Mouse (Mus musculus) spleen, postnatal 36 days (tissue): ENCODE measurements around the gene Ddx54.

Experiments
- DNase-seq, 2 experiments: peaks; one replicate each; pipeline ENCODE4 v3.0.0; 2022; ENCODE audit warnings: low spot score in 2 of 2, mixed read lengths in 1 of 2

Ddx54 gene

DNA sequence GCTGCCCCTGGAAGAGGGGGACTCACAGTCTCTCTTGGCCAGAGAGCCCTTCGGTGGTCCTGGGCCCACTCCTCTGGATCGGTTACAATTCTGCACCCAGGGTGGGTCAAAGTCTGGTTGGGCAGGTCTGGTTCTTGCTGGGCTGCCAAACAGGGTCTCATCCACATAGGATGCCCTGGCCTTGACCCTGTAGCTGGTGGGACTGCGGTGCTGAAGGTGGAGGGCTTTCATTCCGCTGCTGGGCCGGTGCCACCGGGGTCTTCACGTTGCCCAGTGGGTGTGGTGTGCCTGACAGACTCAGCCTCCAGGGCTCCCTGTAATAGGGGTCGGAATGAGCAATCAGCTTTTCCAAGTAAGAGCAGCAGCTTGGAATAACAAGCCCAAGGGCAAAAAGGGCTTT lies 1.1 kb upstream of the Ddx54 start:
- DNase-seq = no peak

DNA sequence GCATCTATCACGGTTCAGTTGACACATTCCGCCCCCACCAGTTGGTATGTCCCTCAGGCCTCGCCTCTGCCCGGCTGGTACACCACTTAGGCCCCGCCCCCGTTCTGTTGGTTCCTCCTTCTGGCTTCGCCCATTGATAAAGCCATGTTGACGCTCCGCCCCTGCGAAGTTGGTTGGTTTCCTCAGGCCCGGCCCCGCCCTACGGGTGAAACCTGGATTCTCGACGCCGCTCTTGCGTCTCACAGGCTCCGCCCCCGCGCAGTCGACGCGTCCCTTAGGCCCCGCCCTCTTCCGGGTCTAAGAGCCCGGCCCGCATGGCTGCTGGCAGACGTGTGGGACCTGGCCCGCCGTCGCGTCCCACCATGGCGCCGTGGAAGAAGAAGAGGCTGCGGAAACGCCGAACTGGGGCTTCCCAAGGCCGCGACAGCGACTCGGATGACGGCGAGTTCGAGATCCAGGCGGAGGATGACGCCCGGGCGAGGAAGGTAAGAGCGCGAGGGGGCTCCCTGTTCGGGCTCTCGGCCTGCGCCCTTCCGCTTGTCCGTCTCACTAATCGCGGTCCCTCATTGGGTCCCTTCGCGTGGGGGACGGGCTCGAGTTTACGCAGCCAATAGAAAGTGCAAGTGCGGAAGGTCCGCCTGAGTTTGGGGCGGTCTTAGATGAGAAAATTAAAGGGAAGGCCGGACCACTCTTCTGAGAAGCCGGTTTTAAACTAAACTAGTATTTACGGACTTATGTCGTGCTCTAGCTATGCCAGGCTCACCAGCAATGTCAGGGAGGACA lies 474 bp downstream of the Ddx54 start:
- peak; percentile 100 for DNase-seq

DNA sequence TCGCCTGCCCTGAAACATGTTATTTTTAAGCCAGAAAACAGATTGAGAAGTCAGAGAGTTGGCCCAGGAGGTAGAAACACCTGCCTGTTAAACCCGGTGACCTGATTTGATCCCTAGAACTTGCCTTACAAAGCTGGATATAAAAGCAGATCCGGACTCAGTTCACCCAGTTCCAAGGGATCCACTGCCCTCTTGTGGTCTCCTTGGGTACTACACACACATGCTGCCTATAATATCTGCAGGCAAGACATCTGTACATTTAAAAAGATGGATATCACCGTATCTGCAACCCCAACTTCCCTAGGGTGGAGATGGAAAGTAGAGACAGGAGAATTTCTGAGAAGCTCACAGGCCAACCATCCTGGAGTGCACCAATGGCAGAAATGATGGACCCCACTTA lies 3.4 kb downstream of the Ddx54 start:
- no peak for DNase-seq

DNA sequence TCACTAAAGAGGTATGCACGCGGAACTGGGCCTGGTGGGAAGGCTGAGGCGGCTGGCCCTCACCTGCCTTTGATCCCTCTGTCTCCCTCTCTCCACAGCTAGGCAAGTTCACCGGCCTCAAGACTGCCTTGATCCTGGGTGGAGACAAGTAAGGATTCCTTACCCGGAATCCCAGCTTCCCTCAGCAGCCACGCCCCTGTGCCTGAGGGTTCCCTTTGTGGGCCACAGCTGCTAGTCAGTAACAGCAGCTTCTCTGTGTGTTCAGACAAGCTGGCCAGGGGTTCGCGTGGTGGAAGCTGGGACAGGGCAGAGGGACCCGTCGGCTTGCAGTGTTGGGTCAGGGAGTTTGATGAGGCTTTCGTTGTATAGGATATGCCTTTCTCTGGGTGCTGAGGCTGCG lies 6.2 kb downstream of the Ddx54 start:
- no peak for DNase-seq

DNA sequence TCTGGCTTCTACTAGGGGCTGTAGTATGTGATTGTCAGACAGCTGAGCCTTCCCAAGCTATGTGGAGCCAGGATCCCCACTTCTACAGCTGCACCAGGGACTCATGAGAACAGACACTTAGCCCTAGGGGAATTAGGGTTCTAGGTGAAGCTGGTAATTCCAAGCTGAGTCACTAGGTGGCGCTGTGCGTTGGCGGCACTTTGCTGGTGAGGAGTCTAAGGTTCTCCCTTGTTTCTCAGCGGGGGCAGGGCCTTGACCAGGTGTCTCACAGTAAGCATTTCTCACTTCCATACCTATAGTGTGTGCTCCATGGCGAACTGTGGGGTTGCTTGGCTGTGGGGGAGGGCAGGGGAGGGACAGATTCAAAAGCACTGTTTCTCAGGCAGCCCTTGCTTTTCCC lies 6.7 kb downstream of the Ddx54 start:
- DNase-seq = peak; percentile 69 to 73

DNA sequence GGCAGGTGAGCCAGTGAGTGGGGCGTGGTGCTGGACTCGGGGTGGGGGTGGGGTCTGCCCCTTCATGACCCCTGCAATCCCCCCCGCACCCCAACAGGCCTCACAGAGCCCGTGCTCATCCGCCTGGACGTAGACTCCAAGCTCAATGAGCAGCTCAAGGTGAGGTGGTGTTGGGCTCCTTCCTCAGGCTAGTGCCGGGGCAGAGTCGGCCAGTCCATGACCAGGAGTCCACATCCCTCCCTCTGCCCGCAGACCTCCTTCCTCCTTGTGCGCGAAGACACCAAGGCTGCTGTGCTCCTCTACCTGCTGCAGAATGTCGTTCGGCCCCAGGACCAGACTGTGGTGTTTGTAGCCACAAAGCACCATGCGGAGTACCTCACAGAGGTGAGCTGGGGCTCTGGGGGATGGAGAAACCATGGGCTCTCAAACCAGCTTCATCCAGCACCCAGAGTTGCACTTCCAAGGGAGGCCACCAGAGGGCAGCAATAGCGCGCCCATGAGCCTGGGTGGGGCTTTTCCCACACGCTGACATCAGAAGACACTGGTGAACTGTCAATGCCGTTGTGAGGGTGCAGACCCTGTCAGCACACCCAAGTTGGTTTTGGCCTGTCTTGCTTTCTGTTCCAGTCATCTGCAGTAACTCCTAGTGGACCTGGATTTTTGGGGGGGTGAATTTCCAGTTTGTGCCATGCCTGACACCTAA lies 8.0 kb downstream of the Ddx54 start:
- DNase-seq = peak; percentile 84 to 85

DNA sequence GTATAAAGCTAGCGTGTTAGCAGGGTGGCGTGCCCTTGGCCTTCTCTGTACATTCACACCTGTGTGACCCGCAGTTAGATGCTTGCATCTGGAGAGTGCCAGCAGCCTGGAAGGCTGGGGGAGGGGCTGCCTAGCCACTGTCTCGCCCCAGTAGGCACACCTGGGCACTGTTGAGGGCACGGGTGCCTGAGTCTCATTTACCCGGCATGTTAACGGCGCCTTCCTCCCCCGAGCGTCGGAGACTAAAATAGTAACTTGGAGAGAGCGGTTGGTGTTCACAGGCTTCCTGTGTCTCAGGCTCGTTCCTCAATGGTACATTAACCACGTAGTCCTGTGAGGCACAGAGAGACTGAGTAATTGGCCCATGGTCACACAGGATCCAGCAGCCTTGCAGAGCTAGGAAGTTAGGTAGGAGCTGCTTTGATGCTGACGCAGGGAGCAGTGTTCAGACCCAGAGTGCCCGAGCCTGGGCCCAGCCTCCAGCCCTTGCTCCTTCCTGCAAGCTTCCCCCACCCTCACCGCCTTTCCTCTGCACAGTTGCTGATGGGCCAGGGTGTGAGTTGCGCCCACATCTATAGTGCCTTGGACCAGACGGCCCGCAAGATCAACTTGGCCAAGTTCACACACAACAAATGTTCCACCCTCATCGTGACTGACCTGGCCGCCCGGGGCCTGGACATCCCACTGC lies 8.7 kb downstream of the Ddx54 start:
- peak; percentile 85 to 86 for DNase-seq

DNA sequence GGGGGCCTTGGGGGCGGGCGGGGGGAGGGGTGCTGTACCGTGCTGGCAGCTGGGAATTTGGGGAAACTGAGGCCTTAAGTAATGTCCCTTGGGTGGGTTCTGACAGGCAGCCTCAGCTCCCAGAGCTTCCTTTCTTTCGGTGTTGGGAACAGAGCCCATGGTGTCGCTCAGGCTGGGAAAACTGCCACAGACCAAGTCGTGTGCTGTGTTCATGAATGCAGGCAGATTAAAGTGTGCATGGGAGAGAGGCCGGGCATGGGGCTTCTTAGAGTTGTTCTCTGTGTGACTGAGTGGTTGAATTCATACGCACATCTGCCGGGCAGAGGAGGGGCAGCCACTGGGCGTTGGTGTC lies 9.3 kb downstream of the Ddx54 start:
- DNase-seq = no peak

DNA sequence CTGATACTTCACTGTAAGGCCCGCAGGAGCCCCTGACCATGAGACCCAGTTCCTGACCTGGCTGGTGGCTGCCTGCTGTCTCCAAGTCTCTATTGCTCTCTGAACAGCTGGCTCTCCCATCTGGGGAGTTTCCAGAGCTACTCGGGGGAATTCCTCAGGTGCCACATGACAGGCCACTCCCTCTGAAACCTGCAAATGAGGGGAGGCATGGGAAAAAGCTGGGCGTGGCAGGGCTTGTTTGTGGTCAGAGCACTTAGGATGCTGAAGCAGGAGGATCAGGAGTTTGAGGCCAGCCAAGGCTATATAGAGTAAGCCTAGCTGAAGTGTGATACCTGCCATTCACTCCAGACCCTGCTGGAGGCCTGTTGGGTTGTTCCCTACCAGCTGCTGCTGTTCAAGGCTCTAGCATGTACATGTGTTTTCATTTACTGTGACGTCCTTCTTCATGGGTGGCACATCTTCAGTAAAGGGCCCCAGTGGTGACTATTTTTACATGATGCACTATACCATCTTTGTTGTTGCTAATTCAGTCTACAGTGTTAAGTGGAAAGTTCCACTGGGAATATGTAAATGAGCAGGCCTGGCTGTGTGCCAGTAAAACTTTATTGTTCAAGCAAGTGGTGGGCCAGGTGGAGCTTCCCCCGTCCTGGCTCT lies 9.8 kb downstream of the Ddx54 start:
- peak; percentile 63 to 69 for DNase-seq

DNA sequence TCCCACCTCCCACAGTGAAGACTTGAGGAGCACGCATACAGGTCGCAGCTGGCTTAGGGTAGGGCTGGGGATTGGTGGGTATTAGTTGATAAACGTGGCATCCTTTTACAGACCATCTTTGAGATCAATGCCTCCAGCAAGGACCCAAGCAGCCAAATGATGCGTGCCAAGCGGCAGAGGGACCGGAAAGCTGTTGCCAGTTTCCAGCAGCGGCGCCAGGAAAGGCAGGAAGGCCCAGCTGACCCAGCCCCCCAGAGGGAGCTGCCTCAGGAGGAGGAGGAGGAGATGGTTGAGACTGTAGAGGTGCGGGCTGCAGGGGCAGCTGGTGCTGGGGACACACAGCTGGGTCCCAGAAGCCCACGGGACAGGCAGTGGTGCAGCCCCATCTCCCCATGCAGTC lies 11.9 kb downstream of the Ddx54 start:
- no peak for DNase-seq

DNA sequence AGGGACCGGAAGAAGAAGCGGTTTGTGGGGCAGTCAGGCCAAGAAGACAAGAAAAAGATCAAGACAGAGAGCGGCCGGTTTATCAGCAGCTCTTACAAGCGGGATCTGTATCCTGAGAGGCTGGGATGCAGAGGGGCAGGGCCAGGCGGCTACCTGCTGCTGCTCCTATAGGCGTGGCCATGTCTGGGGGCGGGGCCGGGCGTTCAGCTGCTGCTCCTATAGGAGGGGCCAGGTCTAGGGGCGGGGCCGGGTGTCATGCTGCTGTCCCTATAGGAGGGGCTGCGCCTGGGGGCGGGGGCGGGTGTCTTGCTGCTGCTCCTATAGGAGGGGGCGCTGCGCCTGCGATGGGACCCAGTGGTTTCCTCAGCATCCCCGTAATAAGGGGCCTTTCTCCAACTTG lies 13.9 kb downstream of the Ddx54 start:
- DNase-seq = no peak

DNA sequence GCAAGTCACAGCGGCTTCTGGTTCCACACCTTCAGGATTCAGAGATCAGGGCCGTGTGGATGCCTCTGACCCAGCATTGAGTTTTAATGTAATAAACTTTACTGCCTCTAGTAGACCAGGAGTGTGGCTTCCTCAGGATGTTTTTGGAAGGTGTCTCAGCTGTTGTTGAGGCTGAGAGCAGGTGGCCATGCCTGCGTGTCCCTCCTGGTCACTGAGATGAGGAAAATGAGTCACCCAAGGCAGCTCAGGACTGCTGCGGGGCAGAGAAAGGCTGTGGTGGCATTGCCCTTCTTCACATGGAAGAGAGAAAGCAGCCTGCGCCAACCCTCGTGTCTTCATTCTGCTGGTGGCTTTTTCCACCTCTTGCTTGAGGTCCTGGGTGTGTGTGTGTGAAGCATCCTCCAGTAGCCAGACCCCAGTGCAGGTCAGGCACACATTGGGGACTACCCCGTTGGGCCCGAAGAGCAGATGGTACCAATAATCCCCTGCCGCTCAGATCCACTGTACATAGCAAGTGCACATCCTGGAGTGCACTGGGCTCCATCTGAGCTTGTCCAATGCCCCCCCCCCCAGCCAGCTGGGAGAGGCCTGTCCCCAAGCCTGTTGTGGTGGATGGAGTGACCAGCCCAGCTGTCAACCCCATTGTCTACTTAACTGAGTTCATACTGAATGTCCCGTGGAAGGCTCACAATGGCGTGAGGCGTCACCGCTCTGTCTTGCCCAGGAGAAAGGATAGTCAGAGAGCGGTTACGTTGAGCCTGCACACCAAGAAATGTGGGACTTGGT lies 15.2 kb downstream of the Ddx54 start:
- no peak for DNase-seq

DNA sequence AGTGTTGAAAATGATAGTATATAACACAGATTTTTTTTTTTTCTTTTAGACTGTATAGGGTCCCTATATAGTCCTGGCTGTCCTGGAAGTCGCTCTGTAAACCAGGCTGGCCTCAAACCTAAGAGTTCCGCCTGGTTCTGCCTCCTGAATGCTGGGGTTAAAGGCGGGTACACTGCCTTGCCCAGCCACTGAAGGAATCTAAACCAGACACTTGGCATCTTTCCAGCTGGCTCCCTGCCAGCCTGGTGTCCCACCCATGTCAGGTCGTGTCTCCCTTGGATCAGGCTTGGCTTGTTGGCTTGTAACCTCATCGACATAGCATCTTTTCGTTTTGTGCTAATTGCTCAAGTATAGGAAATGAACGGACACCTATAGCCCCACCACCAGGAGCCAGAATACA lies 16.1 kb downstream of the Ddx54 start:
- DNase-seq = no peak

DNA sequence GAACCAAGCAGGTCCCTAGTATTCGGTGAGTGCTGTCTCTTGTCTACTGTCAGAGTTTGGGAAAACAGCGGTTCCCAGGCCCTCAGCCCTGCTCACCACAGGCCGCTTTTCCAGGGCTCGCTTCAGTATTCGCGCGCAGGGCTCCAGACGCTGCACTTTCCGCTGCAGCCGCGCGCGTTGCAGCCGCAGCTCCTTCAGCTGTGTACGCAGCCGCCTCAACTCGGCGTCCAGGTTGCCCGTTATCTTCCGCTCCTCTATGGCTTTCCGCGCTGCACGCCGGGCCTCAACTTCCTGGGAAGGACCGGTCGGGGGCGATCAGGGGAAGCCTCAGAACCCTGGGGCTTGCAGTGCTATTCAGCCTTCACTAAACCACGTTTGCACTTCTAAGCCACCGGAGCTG lies 18.6 kb downstream of the Ddx54 start:
- DNase-seq = peak in 1 of 2 experiments; percentile 1

DNA sequence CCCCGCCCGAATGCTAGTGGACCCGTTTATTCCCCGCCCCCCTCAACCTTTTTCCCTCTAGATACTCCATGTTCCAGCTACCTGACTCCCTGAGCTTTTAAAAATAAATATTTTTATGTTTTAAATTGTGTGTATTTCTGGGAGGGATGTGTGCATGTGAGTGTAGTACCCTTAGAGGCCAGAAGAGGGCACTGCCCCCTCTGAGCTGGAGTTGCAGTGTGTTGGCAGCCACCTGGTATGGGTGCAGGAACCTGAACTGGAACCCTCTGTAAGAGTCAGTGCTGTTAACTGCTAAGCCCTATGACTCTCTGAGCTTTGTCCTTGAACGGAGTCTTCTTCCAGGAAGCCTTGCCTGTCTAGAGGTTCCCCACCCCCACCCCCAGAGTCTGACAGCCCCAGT lies 19.4 kb downstream of the Ddx54 start:
- DNase-seq = no peak

DNA sequence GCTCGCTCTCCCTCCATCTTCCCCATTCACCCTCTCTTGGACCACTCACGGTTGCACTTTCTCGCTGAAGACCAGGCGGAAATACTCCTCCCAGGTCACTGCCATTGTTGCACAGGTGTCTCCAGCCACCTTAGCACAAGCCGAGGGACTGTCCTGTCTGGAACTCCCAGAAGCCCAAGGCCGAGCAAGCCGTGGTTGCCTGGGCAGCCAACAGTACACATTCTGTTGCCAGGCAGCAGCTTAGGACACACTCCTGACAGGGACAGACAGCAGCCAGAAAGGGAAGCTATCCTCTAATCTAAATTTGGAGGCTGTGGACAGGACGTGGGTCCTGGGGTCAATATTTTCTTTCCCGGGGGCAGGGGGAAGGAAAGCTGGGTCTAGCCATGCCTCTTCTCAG lies 21.6 kb downstream of the Ddx54 start, which contains the start of gene Cfap73:
TSS of gene Cfap73 (minus strand) at position 105 of the 400 bp plus-strand sequence.
- DNase-seq = no peak

DNA sequence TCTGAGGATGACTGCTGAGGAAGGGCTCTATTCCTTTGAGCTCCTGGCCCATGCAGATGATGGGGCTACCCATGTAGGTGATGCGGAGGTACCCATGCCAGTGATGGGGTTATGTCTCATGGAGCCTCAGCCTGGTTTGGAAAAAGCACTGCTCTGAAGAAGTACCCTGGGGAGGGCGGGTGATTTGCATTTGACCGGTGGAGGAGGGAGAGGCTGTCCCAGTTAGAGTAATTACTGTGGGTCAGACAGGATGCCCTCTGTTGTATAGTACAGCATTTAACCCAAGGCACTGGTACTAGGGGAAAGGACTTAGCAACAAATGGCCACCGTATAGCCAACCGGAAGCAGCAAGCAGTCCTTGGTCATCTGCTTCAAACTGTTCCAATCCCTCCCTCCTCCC lies 22.3 kb downstream of the Ddx54 start:
- peak in 1 of 2 experiments; percentile 46 for DNase-seq

DNA sequence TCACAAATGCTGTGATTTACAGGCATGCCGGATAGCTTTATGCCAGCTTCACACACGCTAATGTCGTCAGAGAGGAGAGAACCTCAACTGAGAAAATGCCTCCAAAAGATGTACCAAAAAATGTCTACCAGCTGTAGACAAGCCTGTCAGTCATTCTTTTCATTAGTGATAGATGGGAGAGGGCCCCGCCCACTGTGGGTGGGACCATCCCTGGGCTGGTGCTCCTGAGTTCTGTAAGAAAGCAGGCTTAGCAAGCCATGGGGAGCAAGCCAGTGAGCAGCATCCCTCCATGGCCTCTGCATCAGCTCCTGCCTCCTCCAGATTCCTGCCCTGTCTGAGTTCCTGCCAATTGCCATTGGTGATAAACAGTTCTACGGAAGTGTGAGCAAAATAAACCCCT lies 23.1 kb downstream of the Ddx54 start:
- DNase-seq = no peak

DNA sequence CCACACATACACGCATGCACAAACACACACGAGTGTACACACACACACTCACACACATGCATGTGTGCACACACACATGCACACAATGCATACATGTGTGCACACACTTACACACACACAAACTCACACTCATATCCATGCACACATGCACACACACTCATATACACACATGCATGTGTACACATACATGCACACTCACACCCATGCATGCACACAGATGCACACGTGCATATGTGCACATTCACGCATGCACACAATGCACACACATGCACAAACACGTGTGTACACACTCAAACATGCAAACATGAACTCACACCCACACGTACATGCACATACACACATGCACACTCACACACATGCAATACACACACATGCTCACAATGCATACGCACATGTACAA lies 27.6 kb downstream of the Ddx54 start:
- DNase-seq = no peak

DNA sequence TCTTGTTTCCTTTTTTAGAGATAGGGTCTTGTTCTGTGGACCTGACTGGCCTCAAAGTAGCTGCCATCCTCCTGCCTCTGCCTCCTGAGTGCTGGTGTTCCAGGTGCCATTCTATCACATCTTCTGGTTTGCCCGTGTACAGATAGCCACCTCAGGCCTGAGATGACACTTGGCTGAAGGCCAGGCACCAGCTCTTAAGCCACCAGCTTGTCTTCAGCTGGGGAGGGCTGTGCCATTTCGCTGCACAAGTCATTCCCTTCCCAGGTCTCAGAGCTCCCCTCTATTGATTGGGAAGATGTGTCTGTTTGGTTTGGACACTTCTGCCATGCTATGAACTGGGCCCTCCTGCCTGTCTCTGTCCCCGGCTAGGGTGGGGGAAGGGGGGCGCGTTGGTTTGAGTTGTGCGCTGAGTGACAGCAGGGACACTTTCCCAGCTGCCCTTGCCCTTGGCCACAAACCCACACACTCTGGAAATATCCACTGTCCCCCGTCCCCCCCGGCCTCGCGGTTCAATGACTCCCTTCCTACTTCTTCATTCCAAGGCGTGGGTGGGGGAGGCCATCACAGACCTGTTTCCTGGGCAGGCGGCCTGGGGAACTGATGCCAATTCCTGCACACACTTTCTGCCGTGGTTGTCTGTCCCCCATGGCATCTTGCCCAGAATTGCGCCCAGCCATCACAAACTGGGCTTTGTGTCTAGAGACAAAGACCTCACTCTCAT lies 31.0 kb downstream of the Ddx54 start:
- DNase-seq = no peak

DNA sequence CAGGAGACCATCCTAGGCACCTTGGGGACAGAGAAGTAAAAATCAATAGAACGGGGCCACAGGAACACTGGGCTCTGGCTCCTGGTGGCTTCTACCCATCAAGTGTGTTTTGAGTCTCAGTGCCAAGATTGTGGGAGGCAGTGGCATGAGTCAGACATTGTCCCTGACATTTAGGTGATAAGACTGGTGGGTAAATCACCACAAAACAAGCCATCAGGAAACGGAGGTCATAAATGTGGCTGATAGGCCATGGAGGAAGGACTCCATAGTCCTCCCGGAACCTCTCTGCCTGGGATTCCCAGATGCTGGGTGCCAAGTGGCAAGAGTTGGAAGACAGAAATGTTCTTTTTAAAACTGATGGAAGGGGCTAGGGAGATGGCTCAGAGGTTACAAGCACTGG lies 31.7 kb downstream of the Ddx54 start:
- no peak for DNase-seq
